Mouse (Mus musculus) small intestine, adult 2 months (tissue): ENCODE measurements around the gene Cyp4a10.

Experiments used
- CTCF ChIP-seq: fragments of 200-500 bp; IDR thresholded peaks from 2 replicates; pipeline ENCODE4 v1.5.1; 2012; ENCODE audit warnings: low read depth, mild to moderate bottlenecking, control low read depth, inconsistent platforms, low read length, moderate library complexity, mixed read lengths; ENCODE audit not compliant: insufficient replicate concordance, insufficient read length; ENCODE audit errors: extremely low read depth
- POLR2A ChIP-seq: fragments of 200-500 bp; IDR thresholded peaks from 2 replicates; pipeline ENCODE4 v1.6.1; 2012; ENCODE audit warnings: low read depth, mild to moderate bottlenecking, control low read depth, inconsistent platforms, low read length, moderate library complexity

GRCm38 (mm10) chr4:115521766-115522165, 3.7 kb downstream of the Cyp4a10 start:
- TF ChIP-seq POLR2A, result no peak
- no peak for TF ChIP-seq CTCF
